Mouse (Mus musculus) thymus, adult 2 months (tissue): ENCODE measurements around the gene Olfr159.

Experiments used
- CTCF ChIP-seq: fragments of 200-500 bp; IDR thresholded peaks from 2 replicates; pipeline ENCODE4 v1.5.1; 2012; ENCODE audit warnings: mild to moderate bottlenecking, control low read depth, low read length, moderate library complexity, borderline replicate concordance; ENCODE audit not compliant: control insufficient read depth, poor library complexity, insufficient read depth; ENCODE audit errors: extremely low read depth
- POLR2A ChIP-seq: fragments of 200-500 bp; IDR thresholded peaks from 2 replicates; pipeline ENCODE4 v1.6.1; 2012; ENCODE audit warnings: mild to moderate bottlenecking, low read length, control low read depth, moderate library complexity; ENCODE audit not compliant: control insufficient read depth, poor library complexity, insufficient read depth; ENCODE audit errors: extremely low read depth

DNA sequence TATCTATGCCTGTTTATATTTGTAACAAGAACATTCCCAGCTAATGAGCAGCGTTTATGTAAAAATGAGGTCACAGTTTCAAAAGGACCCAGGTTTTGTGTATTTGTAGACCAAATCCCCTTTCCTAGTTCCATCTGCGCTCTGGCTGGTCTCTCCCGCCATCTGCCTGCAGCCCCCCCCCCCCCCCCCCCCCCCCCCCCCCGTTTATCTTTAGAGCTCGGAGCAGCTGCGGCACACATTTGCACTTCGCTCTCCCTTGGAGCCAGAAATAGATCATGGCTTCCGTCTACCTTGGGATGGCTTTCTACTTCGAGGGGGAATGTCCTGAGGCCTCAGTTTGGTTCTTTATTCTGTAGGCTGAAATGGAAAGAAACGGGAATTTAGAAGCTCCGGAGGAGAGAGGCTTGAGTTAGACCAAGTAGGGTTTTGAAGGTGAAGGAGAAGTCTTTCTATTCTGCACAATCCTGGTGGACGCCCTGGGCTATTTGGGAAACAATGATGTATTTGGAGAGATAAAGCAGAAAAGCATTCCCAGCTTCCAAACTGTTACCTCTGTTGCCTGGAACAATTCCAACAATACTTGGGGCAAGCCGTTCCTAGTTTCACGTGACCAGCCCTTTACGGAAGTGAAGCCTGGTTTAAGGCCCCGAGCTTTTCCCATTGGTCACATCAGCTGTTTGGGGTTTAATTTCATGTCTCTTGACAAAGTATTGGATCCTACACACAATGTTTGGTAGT, 50.1 kb downstream of the Olfr159 start:
- TF ChIP-seq CTCF: no peak
- TF ChIP-seq POLR2A: no peak
